Mouse (Mus musculus) liver, embryonic 14.5 days (tissue): ENCODE results near the gene Lingo3.

Source experiments
- CTCF ChIP-seq: IDR thresholded peaks from 2 replicates; pipeline ENCODE4 v1.5.1; 2016; ENCODE audit warnings: antibody characterized with exemption, low read depth, control low read depth
- EP300 ChIP-seq: IDR thresholded peaks from 2 replicates; pipeline ENCODE4 v1.6.1; 2016; ENCODE audit warnings: antibody characterized with exemption, low read depth

DNA sequence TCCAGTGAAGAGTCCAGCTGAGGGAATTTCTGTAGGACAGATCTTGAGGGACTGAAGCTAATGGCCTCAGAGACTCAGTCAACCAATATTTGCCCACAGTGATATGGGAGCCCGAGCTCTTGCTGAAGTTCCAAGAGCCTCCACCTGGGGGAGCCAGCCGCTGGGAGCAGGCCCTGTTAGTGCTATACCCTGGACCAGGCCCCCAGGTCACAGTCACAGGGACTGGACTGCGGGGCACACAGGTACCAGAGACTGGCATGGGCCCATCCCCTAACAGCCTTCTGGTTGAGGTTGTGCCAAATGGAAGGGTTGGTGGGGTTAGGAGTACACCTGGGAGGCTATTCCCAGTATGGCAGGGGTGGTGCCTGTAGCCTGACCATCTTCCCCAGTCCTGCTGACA is 37.9 kb downstream of the Lingo3 start:
- TF ChIP-seq EP300 (no peak), CTCF (peak; percentile 96)
